Mouse (Mus musculus) forebrain, embryonic 15.5 days (tissue): ENCODE results near the gene Zfp566. TPM values are rescaled to one million over a fixed set of nuclear protein-coding genes. Genes with fewer than 3 reads are reported as not detected.

ENCODE experiments used
- ATAC-seq: fragments of 200-750 bp; cut with Nextera tagmentation; replicated peaks from 2 replicates; pipeline ENCODE4 v1.8.0; 2017; ENCODE audit warnings: mild to moderate bottlenecking, moderate TSS enrichment, moderate library complexity
- H3K27ac ChIP-seq: fragments of 300-500 bp; sonication (generic); replicated peaks from 2 replicates; pipeline ENCODE4 v1.5.1; 2015; ENCODE audit warnings: mild to moderate bottlenecking, inconsistent platforms
- H3K27me3 ChIP-seq: fragments of 300-500 bp; sonication (generic); 2 replicates; pipeline ENCODE4 v1.6.1; 2015; ENCODE audit warnings: inconsistent platforms
- H3K36me3 ChIP-seq: fragments of 300-500 bp; sonication (generic); 2 replicates; pipeline ENCODE4 v1.6.1; 2015; ENCODE audit warnings: mild to moderate bottlenecking, inconsistent platforms
- H3K4me1 ChIP-seq: fragments of 300-500 bp; sonication (generic); 2 replicates; pipeline ENCODE4 v1.6.1; 2015; ENCODE audit warnings: inconsistent platforms
- H3K4me2 ChIP-seq: fragments of 300-500 bp; sonication (generic); replicated peaks from 2 replicates; pipeline ENCODE4 v1.6.1; 2015; ENCODE audit warnings: mild to moderate bottlenecking, inconsistent platforms
- H3K4me3 ChIP-seq: fragments of 300-500 bp; sonication (generic); 2 replicates; pipeline ENCODE4 v1.5.1; 2015; ENCODE audit warnings: mild to moderate bottlenecking, inconsistent platforms
- H3K9ac ChIP-seq: fragments of 300-500 bp; sonication (generic); replicated peaks from 2 replicates; pipeline ENCODE4 v1.6.1; 2015; ENCODE audit warnings: mild to moderate bottlenecking, inconsistent platforms
- H3K9me3 ChIP-seq: fragments of 300-500 bp; sonication (generic); 2 replicates; pipeline ENCODE4 v1.6.1; 2016; ENCODE audit warnings: inconsistent platforms
- WGBS: fragments of 180-500 bp; shearing (Covaris S2); methylation state at CpG from one replicate; pipeline ENCODE4 v1.1.7; 2015; ENCODE audit warnings: mixed read lengths; 5-methylcytosine and 5-hydroxymethylcytosine counted together
- polyA plus RNA-seq: library from polyadenylated mRNA; unstranded; fragments of >200 nt; fragmentation: Nextera tagmentation; extraction: Ambion mirVana; gene quantifications from 2 replicates; pipeline ENCODE4 v1.2.1, GENCODE M21; 2015

The Zfp566 gene
- polyA plus RNA-seq, 1 experiment from 2014 or later = 21.0 TPM

DNA sequence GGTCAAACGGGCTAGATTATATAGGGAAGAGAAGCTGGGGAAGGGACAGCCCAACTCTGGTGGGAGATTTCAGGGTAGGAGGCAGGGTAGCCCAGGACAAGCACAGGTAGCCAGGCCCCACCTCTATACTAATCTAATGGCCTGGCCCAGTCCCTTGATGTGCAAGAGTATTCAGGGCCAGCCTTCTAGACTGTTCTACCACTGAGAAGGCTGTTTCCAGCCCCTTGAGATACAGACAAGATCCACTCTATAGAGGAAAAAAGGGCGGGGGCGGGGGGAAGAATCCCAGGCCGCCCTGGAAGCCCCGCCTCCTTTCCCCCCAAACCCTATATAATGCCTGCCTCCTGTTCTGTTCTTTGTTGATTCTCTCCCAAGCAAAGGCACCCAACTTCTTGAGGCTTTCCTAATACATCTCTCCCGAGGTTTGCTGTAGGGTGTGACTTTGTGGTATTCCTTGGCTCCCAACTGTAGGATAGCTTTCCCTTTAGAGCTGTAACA, 3.6 kb upstream of the Zfp566 start:
- peak overlapping the region; percentile 99 for H3K27ac ChIP-seq
- H3K4me3 ChIP-seq = peak overlapping the region; percentile 70
- H3K36me3 ChIP-seq = peaks cover 5% of the 10 kb centered on the region; the same call in 1 of the 2 replicates
- H3K9me3 ChIP-seq = no peaks in the 10 kb centered on the region
- peak overlapping the region; percentile 69 for H3K4me2 ChIP-seq
- H3K9ac ChIP-seq = no peak overlapping the region
- 69% methylated on average over 6 of the region's 6 CpGs for WGBS
- H3K4me1 ChIP-seq = peaks cover 46% of the 10 kb centered on the region
- no peak for ATAC-seq
- H3K27me3 ChIP-seq = no peaks in the 10 kb centered on the region

DNA sequence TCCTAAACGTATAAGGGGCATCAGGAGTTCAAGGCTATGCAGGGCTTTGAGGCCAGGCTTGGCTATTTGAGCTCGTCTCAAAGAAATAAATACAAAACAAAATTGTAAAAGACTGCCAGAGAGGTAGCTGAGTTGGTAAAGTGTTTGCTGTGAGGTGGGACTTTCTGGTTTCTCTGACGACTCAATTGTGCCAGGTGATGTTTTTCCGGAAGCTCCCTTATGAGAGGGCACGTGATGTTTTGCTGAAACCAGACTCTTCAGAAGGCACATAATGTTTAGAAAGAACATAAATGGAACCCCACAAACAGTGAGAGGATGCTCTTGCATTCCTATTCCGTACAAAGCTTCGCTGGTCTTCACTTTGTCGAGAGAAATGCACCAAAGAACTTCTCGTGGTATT, 2.3 kb upstream of the Zfp566 start:
- Histone ChIP-seq H3K4me3 (no peak overlapping the region), H3K4me2 (no peak overlapping the region), H3K27me3 (no peaks in the 10 kb centered on the region), H3K27ac (no peak overlapping the region), H3K9ac (no peak overlapping the region), H3K36me3 (no peaks in the 10 kb centered on the region), H3K4me1 (peaks cover 49% of the 10 kb centered on the region), H3K9me3 (no peaks in the 10 kb centered on the region)
- no peak for ATAC-seq
- WGBS = 83% methylated on average over 9 of the region's 9 CpGs

DNA sequence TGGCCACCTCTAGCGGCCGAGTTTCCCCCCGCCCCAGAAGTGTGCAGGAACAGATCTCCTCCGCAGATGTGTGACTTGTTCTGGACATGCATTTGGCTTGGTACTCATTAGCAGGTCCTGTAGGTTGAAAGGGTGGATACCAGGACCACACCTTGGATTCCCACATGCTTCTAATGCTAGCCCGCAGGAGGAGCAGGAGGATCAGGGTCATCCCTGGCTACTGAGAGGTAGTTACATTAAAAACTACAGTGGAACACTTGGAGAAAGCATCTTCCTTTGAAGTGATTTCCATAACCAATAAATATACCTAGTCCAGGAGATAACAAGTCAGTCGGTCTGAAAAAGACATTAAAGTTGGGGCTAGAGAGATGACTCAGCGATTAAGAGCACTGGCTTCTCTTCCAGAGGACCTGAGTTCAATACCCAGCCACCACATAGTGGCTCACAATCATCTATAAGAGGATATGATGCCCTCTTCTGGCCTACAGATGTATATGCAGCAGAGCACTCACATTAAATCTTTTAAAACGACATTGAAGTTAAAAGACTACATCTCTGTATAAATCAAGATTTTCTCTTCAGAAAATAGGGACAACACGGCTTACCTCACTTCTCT, 751 bp upstream of the Zfp566 start:
- H3K27me3 ChIP-seq = no peaks in the 10 kb centered on the region
- peak; percentile 5 for ATAC-seq
- H3K4me2 ChIP-seq = peak overlapping the region; percentile 52
- peak overlapping the region; percentile 54 for H3K4me3 ChIP-seq
- peak overlapping the region; percentile 34 for H3K9ac ChIP-seq
- H3K36me3 ChIP-seq = peaks cover 3% of the 10 kb centered on the region
- WGBS = 8% methylated on average over 9 of the region's 9 CpGs
- H3K27ac ChIP-seq = peak overlapping the region; percentile 88
- H3K4me1 ChIP-seq = peaks cover 36% of the 10 kb centered on the region
- H3K9me3 ChIP-seq = no peaks in the 10 kb centered on the region

DNA sequence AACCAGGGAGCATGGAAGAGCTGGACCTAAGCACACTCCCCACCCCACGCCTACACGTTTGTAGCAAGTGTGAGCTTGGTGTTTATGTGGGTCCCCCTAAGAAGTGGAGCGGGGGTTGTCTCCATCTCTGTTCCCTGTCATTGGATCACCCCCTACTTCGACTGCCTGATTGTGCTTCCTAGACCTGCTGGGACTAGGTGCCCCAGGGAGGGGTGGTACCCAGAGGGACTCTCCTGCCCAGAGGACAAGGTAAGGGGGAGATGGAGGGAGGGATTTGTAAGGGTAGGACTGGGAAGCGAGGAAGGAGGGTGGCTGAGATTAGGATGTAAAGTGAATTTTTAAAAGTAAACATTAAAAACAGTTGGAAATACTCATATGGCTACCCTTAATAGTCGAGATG, 922 bp downstream of the Zfp566 start:
- H3K27me3 ChIP-seq = no peaks in the 10 kb centered on the region
- H3K4me3 ChIP-seq = peak overlapping the region; percentile 54
- WGBS = 14% methylated on average over 6 of the region's 6 CpGs
- no peak overlapping the region for H3K27ac ChIP-seq
- peaks cover 31% of the 10 kb centered on the region for H3K4me1 ChIP-seq
- H3K9me3 ChIP-seq = no peaks in the 10 kb centered on the region
- H3K9ac ChIP-seq = peak overlapping the region; percentile 51
- ATAC-seq = no peak
- H3K36me3 ChIP-seq = peaks cover 18% of the 10 kb centered on the region
- H3K4me2 ChIP-seq = peak overlapping the region; percentile 51

DNA sequence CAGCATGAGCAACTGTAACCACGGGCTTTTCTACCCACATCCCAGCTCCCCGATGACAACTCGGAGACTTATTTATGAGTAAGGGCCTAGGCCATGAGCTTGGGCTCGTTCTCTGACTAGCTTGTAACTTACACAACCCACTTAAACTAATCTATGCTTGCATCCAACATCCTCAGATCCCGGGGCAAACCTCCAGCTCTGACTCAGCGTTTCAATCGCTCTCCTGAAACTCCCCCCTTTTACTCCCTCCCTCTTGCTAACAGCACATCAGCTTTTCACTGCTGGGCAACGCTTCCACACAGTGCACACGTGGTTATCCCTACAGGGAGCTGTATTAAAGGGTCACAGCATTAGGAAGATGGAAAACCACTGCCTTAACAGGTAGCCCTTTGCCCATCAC, 3.8 kb downstream of the Zfp566 start:
- H3K36me3 ChIP-seq = peaks cover 31% of the 10 kb centered on the region
- H3K27ac ChIP-seq = no peak overlapping the region
- no peak overlapping the region for H3K4me3 ChIP-seq
- no peaks in the 10 kb centered on the region for H3K9me3 ChIP-seq
- H3K4me2 ChIP-seq = no peak overlapping the region
- no peak overlapping the region for H3K9ac ChIP-seq
- no peaks in the 10 kb centered on the region for H3K27me3 ChIP-seq
- H3K4me1 ChIP-seq = peaks cover 25% of the 10 kb centered on the region
- ATAC-seq = no peak
- WGBS = 89% methylated on average over 9 of the region's 9 CpGs

DNA sequence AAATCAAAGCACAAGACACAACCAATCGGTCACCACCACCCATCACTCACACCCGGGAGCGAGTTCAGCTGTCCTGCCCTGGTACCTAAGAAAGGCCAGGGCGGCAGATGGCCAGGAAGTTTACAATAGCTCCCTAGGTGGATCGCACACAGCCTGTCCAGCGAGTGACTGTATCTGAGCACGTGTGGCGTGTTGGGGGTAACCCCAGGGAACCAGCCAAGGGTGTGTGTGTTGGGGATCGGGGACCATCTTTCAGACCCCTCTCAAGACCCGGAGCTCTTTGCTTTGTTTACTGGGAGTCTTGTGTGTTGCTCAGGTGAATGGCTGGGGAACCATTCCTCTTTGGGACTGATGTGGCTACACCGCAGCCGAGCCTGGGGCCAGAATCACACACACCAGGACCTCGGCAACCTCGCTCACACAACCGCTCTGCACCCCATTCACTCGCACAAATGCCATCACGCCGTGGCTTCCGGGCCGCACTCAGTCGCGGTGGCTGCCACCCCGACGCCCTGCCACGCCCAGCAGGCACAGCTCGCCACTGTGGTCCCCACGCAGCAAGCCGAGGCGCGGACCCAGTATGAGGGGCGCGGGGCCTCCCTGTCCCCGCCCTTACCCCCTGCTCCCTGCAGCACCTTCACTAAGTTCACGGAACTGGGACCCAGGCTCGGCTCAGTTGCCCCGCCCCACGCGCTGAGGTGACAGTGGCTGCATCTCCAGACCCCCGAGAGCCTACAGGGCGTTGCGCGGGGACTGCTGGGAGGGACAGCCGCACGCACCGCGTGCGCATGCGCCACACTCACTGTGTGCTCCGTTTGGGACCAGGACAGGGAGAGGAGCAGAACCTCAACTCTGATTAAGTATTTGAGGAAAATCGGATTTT, 17.9 kb downstream of the Zfp566 start, which contains the start of gene Zfp82:
TSS of gene Zfp82 (minus strand) at position 755 of the 883 bp plus-strand sequence.
- Histone ChIP-seq H3K27me3 (no peaks in the 10 kb centered on the region), H3K4me1 (peaks cover 20% of the 10 kb centered on the region), H3K9me3 (no peaks in the 10 kb centered on the region), H3K9ac (peak within 1 kb of the TSS; percentile 93), H3K4me3 (peak within 1 kb of the TSS; percentile 97), H3K4me2 (peak within 1 kb of the TSS; percentile 97), H3K36me3 (peaks cover 29% of the 10 kb centered on the region; the same call in 1 of the 2 replicates), H3K27ac (peak within 1 kb of the TSS; percentile 89)
- WGBS = under 1% methylated on average over 50 of the region's 50 CpGs
- peak; percentile 93 for ATAC-seq

DNA sequence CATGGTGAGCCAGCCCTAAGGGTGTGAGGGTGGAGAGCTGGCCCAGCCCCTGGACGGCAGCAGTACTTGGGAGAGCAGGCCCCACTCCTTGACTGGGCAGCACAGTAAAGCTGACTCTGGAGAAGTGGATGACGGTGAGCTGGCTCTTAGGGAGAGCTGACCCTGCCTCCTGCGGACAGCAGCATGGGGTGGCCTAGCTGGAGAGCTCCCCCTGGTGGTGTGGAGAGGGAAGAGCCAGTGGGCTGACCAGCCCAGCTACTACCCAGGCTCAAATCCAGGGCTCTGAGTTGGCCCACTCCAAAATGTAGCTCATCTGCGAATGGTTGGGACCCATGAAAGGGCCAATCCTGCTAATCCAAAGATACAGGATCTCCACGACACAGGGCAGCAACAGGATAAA, 25.7 kb downstream of the Zfp566 start:
- Histone ChIP-seq H3K4me3 (no peak overlapping the region), H3K36me3 (peaks cover 65% of the 10 kb centered on the region), H3K9me3 (no peaks in the 10 kb centered on the region), H3K4me1 (no peaks in the 10 kb centered on the region), H3K27ac (no peak overlapping the region), H3K9ac (no peak overlapping the region), H3K27me3 (no peaks in the 10 kb centered on the region), H3K4me2 (no peak overlapping the region)
- 83% methylated on average over 5 of the region's 5 CpGs for WGBS
- no peak for ATAC-seq

DNA sequence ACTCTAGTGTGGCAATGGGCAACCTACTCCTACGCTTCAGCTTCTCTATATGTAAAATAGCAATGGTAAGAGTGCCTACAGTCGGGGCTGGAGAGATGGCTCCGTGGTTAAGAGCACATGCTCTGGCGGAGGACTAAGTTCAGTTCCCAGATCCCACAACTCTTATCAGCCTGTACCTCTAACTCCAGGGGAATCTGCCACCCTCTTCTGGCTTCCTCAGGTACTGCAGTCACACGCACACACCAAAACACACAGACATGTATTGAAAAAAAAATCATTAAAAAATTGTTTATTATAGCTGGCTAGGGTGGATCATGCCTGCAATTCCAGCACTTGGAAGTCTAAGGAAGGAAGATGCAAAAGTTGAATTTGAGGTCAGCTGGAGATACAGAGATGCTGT, 27.8 kb downstream of the Zfp566 start:
- H3K9ac ChIP-seq = no peak overlapping the region
- ATAC-seq = no peak
- H3K36me3 ChIP-seq = peaks cover 63% of the 10 kb centered on the region

DNA sequence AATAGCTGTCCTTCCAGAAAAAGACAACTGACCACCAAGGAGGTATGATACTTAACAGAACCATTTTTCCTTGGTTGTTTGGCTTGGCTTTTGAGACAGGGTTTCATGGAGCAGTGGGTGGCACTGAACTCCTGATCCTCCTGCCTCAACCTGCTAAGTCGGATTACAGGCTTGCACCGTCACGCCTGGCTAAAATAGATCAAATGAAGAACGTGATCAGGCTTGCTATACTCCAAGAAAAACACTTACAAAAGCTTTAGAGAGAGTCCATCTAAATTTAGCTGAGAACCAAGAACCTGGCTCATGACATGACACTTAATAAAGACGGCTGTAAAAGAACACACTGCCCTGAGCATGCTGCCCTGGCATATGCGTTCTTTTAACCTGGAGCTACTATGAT, 30.0 kb downstream of the Zfp566 start:
- H3K4me2 ChIP-seq = no peak overlapping the region
- 86% methylated on average over 6 of the region's 6 CpGs for WGBS
- ATAC-seq = no peak
- peaks cover 68% of the 10 kb centered on the region for H3K36me3 ChIP-seq
- no peaks in the 10 kb centered on the region for H3K4me1 ChIP-seq
- H3K9ac ChIP-seq = no peak overlapping the region
- no peak overlapping the region for H3K4me3 ChIP-seq
- no peaks in the 10 kb centered on the region for H3K9me3 ChIP-seq
- no peaks in the 10 kb centered on the region for H3K27me3 ChIP-seq
- H3K27ac ChIP-seq = no peak overlapping the region

More for the DNA sequence above, 27.8 kb downstream of the Zfp566 start:
- H3K4me1 ChIP-seq = no peaks in the 10 kb centered on the region
- no peak overlapping the region for H3K4me3 ChIP-seq
- H3K27ac ChIP-seq = no peak overlapping the region
- no peaks in the 10 kb centered on the region for H3K27me3 ChIP-seq
- no peaks in the 10 kb centered on the region for H3K9me3 ChIP-seq
- 92% methylated on average over 5 of the region's 5 CpGs for WGBS
- no peak overlapping the region for H3K4me2 ChIP-seq

DNA sequence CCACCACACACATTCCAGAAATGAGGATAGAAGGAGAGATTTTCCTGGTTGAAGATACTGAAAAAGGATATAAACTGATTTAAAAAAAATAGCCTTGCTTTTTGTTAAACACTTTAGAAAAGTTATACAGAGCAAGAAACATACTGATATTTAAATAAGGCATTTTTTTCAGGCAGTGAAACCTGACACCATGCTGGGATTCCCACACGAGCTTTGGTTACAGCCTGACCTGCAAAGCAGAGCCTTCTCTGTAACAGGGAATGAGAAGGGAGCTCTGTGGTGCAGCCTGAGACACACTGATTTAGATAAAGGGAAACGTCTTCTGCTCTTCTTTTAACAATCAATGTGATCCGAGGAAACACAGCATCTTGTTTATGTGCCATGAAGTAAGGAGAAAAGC, 36.7 kb downstream of the Zfp566 start:
- H3K4me3 ChIP-seq = no peak overlapping the region
- no peak overlapping the region for H3K4me2 ChIP-seq
- H3K27me3 ChIP-seq = no peaks in the 10 kb centered on the region
- H3K4me1 ChIP-seq = peaks cover 12% of the 10 kb centered on the region
- WGBS = 13% methylated on average over 3 of the region's 3 CpGs
- no peak overlapping the region for H3K9ac ChIP-seq
- H3K9me3 ChIP-seq = no peaks in the 10 kb centered on the region
- ATAC-seq = no peak
- H3K27ac ChIP-seq = no peak overlapping the region
- H3K36me3 ChIP-seq = peaks cover 28% of the 10 kb centered on the region

DNA sequence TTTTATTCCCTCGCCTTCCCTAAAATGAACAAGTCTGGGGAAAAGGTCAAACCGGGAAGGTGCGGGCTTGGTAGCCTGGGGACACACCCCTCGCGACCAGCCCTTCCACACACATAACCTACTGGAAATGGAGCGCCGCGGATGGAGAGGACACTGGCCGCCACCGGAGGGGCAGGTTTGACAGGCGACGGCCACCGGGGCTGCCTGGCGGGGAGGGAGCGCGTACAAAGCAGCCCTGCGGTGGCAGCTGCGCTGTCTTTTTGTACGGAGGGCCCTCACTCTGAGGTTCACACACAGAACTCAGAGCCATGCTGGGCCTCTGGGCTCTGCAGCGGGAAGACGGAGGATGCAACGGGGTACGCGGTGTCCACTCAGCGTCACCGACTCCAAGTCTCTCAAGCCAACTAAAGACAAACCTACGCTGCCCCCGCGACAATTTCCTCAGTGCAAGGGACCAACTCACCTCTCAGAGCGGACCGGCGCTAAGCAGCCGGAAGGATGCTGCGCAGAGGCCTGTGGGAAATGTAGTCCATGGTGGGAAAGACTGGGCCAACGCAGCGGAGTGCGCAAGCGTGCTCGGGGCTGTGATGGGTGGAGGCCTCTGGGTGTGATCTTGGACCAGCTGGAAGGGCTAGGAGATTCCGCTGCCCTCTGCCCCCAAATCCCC, 39.3 kb downstream of the Zfp566 start, which contains the start of gene Zfp14:
TSS of gene Zfp14 (minus strand) at position 499 of the 667 bp plus-strand sequence.
- peak; percentile 99 for ATAC-seq
- no peaks in the 10 kb centered on the region for H3K27me3 ChIP-seq
- WGBS = under 1% methylated on average over 39 of the region's 40 CpGs

DNA sequence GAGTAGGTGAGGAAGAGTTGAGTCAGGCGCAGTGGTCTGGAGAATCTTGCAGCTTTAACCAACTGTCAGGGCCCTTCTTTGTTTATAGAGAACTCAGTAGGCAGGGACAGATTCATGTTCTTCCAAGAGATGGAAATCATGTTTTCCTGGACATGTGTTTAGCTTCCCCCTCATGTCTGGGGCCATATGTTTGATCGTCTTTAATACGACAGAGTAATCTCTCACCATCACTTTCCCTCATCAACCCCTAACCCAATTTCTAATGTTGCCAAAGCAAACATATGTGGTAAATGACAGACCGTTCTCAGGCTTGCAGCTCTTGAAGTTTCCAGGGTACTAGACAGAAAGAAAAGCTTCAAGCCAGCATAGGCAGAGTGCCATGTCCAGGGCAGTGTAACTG, 42.2 kb downstream of the Zfp566 start:
- H3K27ac ChIP-seq = peak overlapping the region; percentile 40
- H3K36me3 ChIP-seq = no peaks in the 10 kb centered on the region
- no peaks in the 10 kb centered on the region for H3K27me3 ChIP-seq
- H3K4me1 ChIP-seq = peaks cover 17% of the 10 kb centered on the region
- WGBS = 71% methylated on average over 4 of the region's 4 CpGs
- H3K4me2 ChIP-seq = no peak overlapping the region
- no peak overlapping the region for H3K4me3 ChIP-seq
- H3K9me3 ChIP-seq = no peaks in the 10 kb centered on the region
- H3K9ac ChIP-seq = no peak overlapping the region
- no peak for ATAC-seq

More for the DNA sequence above, 39.3 kb downstream of the Zfp566 start, which contains the start of gene Zfp14:
- Histone ChIP-seq H3K4me3 (peak within 1 kb of the TSS; percentile 73), H3K4me1 (peaks cover 17% of the 10 kb centered on the region), H3K4me2 (peak within 1 kb of the TSS; percentile 63), H3K36me3 (peaks cover 10% of the 10 kb centered on the region), H3K9ac (peak within 1 kb of the TSS; percentile 88), H3K27ac (peak within 1 kb of the TSS; percentile 92), H3K9me3 (no peaks in the 10 kb centered on the region)
